Mouse (Mus musculus) heart, postnatal 0 days (tissue): ENCODE measurements around the gene Gchfr.

Experiments
- CTCF ChIP-seq: IDR thresholded peaks from 2 replicates; pipeline ENCODE4 v1.5.1; 2016; ENCODE audit warnings: antibody characterized with exemption, control low read depth, low read depth
- EP300 ChIP-seq: IDR thresholded peaks from 2 replicates; pipeline ENCODE4 v1.6.1; 2016; ENCODE audit warnings: antibody characterized with exemption, low read depth

- no peak for TF ChIP-seq EP300
- TF ChIP-seq CTCF, result no peak
These were observed 9.9 kb downstream of the Gchfr start for GRCm38 (mm10) chr2:119177384-119177939.
